Mouse (Mus musculus): Measurements from ENCODE around the gene Magt1. TPM values are rescaled to one million over a fixed set of nuclear protein-coding genes. Genes with fewer than 3 reads are reported as not detected.
"Not testable (repeated sequence)": the region's sequence is repeated elsewhere in the genome, so short reads cannot be mapped to it uniquely, and the experiment has no call there.

Gene Magt1
- polyA plus RNA-seq, 1 experiment from 2014 or later, result 47.9 TPM

- Histone ChIP-seq H3K4me1 (ENCODE audit: control insufficient read depth, insufficient read depth, low read length) (no peaks in the 10 kb centered on the region), H3K9me3 (ENCODE audit: control insufficient read depth, low read length) (no peaks in the 10 kb centered on the region), H3K27ac (ENCODE audit: low read depth, low read length) (no peak overlapping the region), H3K4me3 (ENCODE audit: low read depth, low read length) (no peak overlapping the region), H3K9ac (ENCODE audit: low read length) (no peak overlapping the region), H3K27me3 (ENCODE audit: control insufficient read depth, insufficient read depth, low read length) (no peaks in the 10 kb centered on the region), H3K36me3 (ENCODE audit: control insufficient read depth, insufficient read depth, low read length) (no peaks in the 10 kb centered on the region), H3K4me2 (ENCODE audit: low read depth) (no peak overlapping the region)
- DNase-seq (ENCODE audit: low spot score) (no peak), ATAC-seq (ENCODE audit: insufficient read depth, low FRiP score, low TSS enrichment) (no peak)
- 77% methylated on average over 5 of the region's 5 CpGs for WGBS
Measured at GRCm38 (mm10) chrX:106030176-106030575, 18.5 kb upstream of the Magt1 start.

- Histone ChIP-seq H3K4me2 (ENCODE audit: low read depth) (peak overlapping the region; percentile 43), H3K9me3 (ENCODE audit: control insufficient read depth, low read length) (no peaks in the 10 kb centered on the region), H3K27ac (ENCODE audit: low read depth, low read length) (0 out of 2 replicates have a peak overlapping the region, but pooled peaks have one; percentile 27), H3K4me1 (ENCODE audit: control insufficient read depth, insufficient read depth, low read length) (no peaks in the 10 kb centered on the region), H3K4me3 (ENCODE audit: low read depth, low read length) (peak overlapping the region; percentile 46), H3K9ac (ENCODE audit: low read length) (peak overlapping the region; percentile 54), H3K36me3 (ENCODE audit: control insufficient read depth, insufficient read depth, low read length) (no peaks in the 10 kb centered on the region), H3K27me3 (ENCODE audit: control insufficient read depth, insufficient read depth, low read length) (no peaks in the 10 kb centered on the region)
- DNase-seq (ENCODE audit: low spot score), result no peak
- 0 out of 2 replicates have a peak, but pooled peaks have one; percentile 36 for ATAC-seq (ENCODE audit: insufficient read depth, low FRiP score, low TSS enrichment)
- WGBS, result 25% methylated on average over 8 of the region's 8 CpGs
Measured at GRCm38 (mm10) chrX:106027343-106027674, 15.6 kb upstream of the Magt1 start.

GRCm38 (mm10) chrX:106026418-106027342 is 15.0 kb upstream of the Magt1 start, which contains the start of gene Atp7a:
Atp7a (plus strand) TSS chrX:106027276.
- H3K4me2 ChIP-seq (ENCODE audit: low read depth), result peak within 1 kb of the TSS; percentile 43
- peak within 1 kb of the TSS; percentile 54 for H3K9ac ChIP-seq (ENCODE audit: low read length)
- peak within 1 kb of the TSS; percentile 46 for H3K4me3 ChIP-seq (ENCODE audit: low read depth, low read length)
- no peaks in the 10 kb centered on the region for H3K36me3 ChIP-seq (ENCODE audit: control insufficient read depth, insufficient read depth, low read length)
- DNase-seq (ENCODE audit: low spot score) (peak; percentile 94), ATAC-seq (ENCODE audit: insufficient read depth, low FRiP score, low TSS enrichment) (peak; percentile 94)
- H3K27me3 ChIP-seq (ENCODE audit: control insufficient read depth, insufficient read depth, low read length), result no peaks in the 10 kb centered on the region
- no peaks in the 10 kb centered on the region for H3K9me3 ChIP-seq (ENCODE audit: control insufficient read depth, low read length)
- 14% methylated on average over 29 of the region's 36 CpGs for WGBS
- H3K27ac ChIP-seq (ENCODE audit: low read depth, low read length), result 0 out of 2 replicates have a peak within 1 kb of the TSS, but pooled peaks have one; percentile 27
- H3K4me1 ChIP-seq (ENCODE audit: control insufficient read depth, insufficient read depth, low read length), result no peaks in the 10 kb centered on the region

GRCm38 (mm10) chrX:106017516-106017915 is 5.8 kb upstream of the Magt1 start:
- H3K9ac ChIP-seq (ENCODE audit: low read length), result no peak overlapping the region
- no peak overlapping the region for H3K4me3 ChIP-seq (ENCODE audit: low read depth, low read length)
- no peaks in the 10 kb centered on the region for H3K9me3 ChIP-seq (ENCODE audit: control insufficient read depth, low read length)
- H3K36me3 ChIP-seq (ENCODE audit: control insufficient read depth, insufficient read depth, low read length), result no peaks in the 10 kb centered on the region
- DNase-seq (ENCODE audit: low spot score) (no peak), ATAC-seq (ENCODE audit: insufficient read depth, low FRiP score, low TSS enrichment) (no peak)
- H3K27ac ChIP-seq (ENCODE audit: low read depth, low read length), result no peak overlapping the region
- H3K27me3 ChIP-seq (ENCODE audit: control insufficient read depth, insufficient read depth, low read length), result no peaks in the 10 kb centered on the region
- no peak overlapping the region for H3K4me2 ChIP-seq (ENCODE audit: low read depth)
- H3K4me1 ChIP-seq (ENCODE audit: control insufficient read depth, insufficient read depth, low read length), result no peaks in the 10 kb centered on the region
- WGBS, result 82% methylated on average over 4 of the region's 4 CpGs

- Histone ChIP-seq H3K36me3 (ENCODE audit: control insufficient read depth, insufficient read depth, low read length) (no peaks in the 10 kb centered on the region), H3K27ac (ENCODE audit: low read depth, low read length) (no peak overlapping the region), H3K27me3 (ENCODE audit: control insufficient read depth, insufficient read depth, low read length) (no peaks in the 10 kb centered on the region), H3K4me3 (ENCODE audit: low read depth, low read length) (no peak overlapping the region), H3K4me2 (ENCODE audit: low read depth) (no peak overlapping the region), H3K4me1 (ENCODE audit: control insufficient read depth, insufficient read depth, low read length) (no peaks in the 10 kb centered on the region), H3K9me3 (ENCODE audit: control insufficient read depth, low read length) (no peaks in the 10 kb centered on the region), H3K9ac (ENCODE audit: low read length) (no peak overlapping the region)
- DNase-seq (ENCODE audit: low spot score) (no peak), ATAC-seq (ENCODE audit: insufficient read depth, low FRiP score, low TSS enrichment) (no peak)
- WGBS, result 85% methylated on average over 3 of the region's 3 CpGs
Measured at GRCm38 (mm10) chrX:106017102-106017501, 5.4 kb upstream of the Magt1 start.

- DNase-seq (ENCODE audit: low spot score), result peak; percentile 79
- 13% methylated on average over 26 of the region's 26 CpGs for WGBS
- Histone ChIP-seq H3K9ac (ENCODE audit: low read length) (peak within 1 kb of the TSS; percentile 70), H3K27ac (ENCODE audit: low read depth, low read length) (no peak within 1 kb of the TSS; the same call in 1 of the 2 replicates), H3K36me3 (ENCODE audit: control insufficient read depth, insufficient read depth, low read length) (no peaks in the 10 kb centered on the region), H3K9me3 (ENCODE audit: control insufficient read depth, low read length) (no peaks in the 10 kb centered on the region), H3K4me2 (ENCODE audit: low read depth) (peak within 1 kb of the TSS; percentile 37), H3K27me3 (ENCODE audit: control insufficient read depth, insufficient read depth, low read length) (no peaks in the 10 kb centered on the region), H3K4me1 (ENCODE audit: control insufficient read depth, insufficient read depth, low read length) (no peaks in the 10 kb centered on the region), H3K4me3 (ENCODE audit: low read depth, low read length) (peak within 1 kb of the TSS; percentile 51)
- peak; percentile 33; the same call in 1 of the 2 replicates for ATAC-seq (ENCODE audit: insufficient read depth, low FRiP score, low TSS enrichment)
Measured at GRCm38 (mm10) chrX:106015571-106016322, 4.0 kb upstream of the Magt1 start, which contains the start of gene Cox7b. Cox7b (plus strand) TSS chrX:106015700.

- H3K27ac ChIP-seq (ENCODE audit: low read depth, low read length); H3K36me3 ChIP-seq (ENCODE audit: control insufficient read depth, insufficient read depth, low read length); H3K4me1 ChIP-seq (ENCODE audit: control insufficient read depth, insufficient read depth, low read length); H3K9me3 ChIP-seq (ENCODE audit: control insufficient read depth, low read length); ATAC-seq (ENCODE audit: insufficient read depth, low FRiP score, low TSS enrichment); H3K9ac ChIP-seq (ENCODE audit: low read length); H3K4me2 ChIP-seq (ENCODE audit: low read depth); H3K4me3 ChIP-seq (ENCODE audit: low read depth, low read length); H3K27me3 ChIP-seq (ENCODE audit: control insufficient read depth, insufficient read depth, low read length); DNase-seq (ENCODE audit: low spot score): not testable (repeated sequence)
- WGBS, result 72% methylated on average over 2 of the region's 2 CpGs
Measured at GRCm38 (mm10) chrX:106014741-106015377, 3.2 kb upstream of the Magt1 start.

- H3K27ac ChIP-seq (ENCODE audit: low read depth, low read length), result no peak overlapping the region
- ATAC-seq (ENCODE audit: insufficient read depth, low FRiP score, low TSS enrichment) (no peak), DNase-seq (ENCODE audit: low spot score) (peak; percentile 12)
- no peak overlapping the region for H3K4me3 ChIP-seq (ENCODE audit: low read depth, low read length)
- no peaks in the 10 kb centered on the region for H3K9me3 ChIP-seq (ENCODE audit: control insufficient read depth, low read length)
- 22% methylated on average over 2 of the region's 2 CpGs for WGBS
- H3K4me2 ChIP-seq (ENCODE audit: low read depth), result no peak overlapping the region
- H3K36me3 ChIP-seq (ENCODE audit: control insufficient read depth, insufficient read depth, low read length), result no peaks in the 10 kb centered on the region
- H3K27me3 ChIP-seq (ENCODE audit: control insufficient read depth, insufficient read depth, low read length), result no peaks in the 10 kb centered on the region
- no peaks in the 10 kb centered on the region for H3K4me1 ChIP-seq (ENCODE audit: control insufficient read depth, insufficient read depth, low read length)
- H3K9ac ChIP-seq (ENCODE audit: low read length), result no peak overlapping the region
Measured at GRCm38 (mm10) chrX:106013217-106013616, 1.5 kb upstream of the Magt1 start.

Measured in neural tube, embryonic 11.5 days (tissue).